Mouse (Mus musculus) left cerebral cortex, postnatal 10 days (tissue): ENCODE results near the gene Rbm24. TPM values are rescaled to one million over a fixed set of nuclear protein-coding genes. Genes with fewer than 3 reads are reported as not detected.
A peak's percentile ranks its signal among the peaks of the same experiment; 100 is the strongest.

Source experiments
- DNase-seq, 2 experiments: peaks; one replicate each; pipeline ENCODE4 v3.0.0; 2021 to 2022; ENCODE audit warnings: low spot score in 2 of 2, mixed read lengths in 1 of 2; ENCODE audit errors: extremely low spot score in 1 of 2
- intact Hi-C: fragments of 180-260 bp; cut with DNase I; formaldehyde crosslinking; loops from one replicate; pipeline ENCODE4 v1.15.1; 2025
- total RNA-seq, 2 experiments: library from RNA; stranded (reverse); gene quantifications; 2 replicates each; pipeline ENCODE4 v1.2.3; 2021

The Rbm24 gene
- total RNA-seq, 2 experiments from 2014 or later: 26.7 to 29.5 TPM

GRCm38 (mm10) chr13:46428964-46429363 is 10.7 kb downstream of the Rbm24 start:
- intact Hi-C loops: no loop called here
- no peak for DNase-seq

- intact Hi-C loops: no loop called here
Observed at GRCm38 (mm10) chr13:46429866-46430265, 11.6 kb downstream of the Rbm24 start.

GRCm38 (mm10) chr13:46433880-46434560 is 15.8 kb downstream of the Rbm24 start:
- DNase-seq: peak in 1 of 2 experiments; percentile 36
- intact Hi-C loops: no loop called here

More at GRCm38 (mm10) chr13:46429866-46430265, 11.6 kb downstream of the Rbm24 start:
- no peak for DNase-seq

GRCm38 (mm10) chr13:46438960-46439359 is 20.7 kb downstream of the Rbm24 start:
- intact Hi-C loops: no loop called here
- no peak for DNase-seq

GRCm38 (mm10) chr13:46444021-46444420 is 25.8 kb downstream of the Rbm24 start:
- no peak for DNase-seq
- intact Hi-C loops: no loop called here

GRCm38 (mm10) chr13:46446062-46446461 is 27.8 kb downstream of the Rbm24 start:
- intact Hi-C loops: no loop called here
- DNase-seq: no peak

- intact Hi-C loops: no loop called here
- DNase-seq: no peak
Observed at GRCm38 (mm10) chr13:46448276-46448675, 30.0 kb downstream of the Rbm24 start.

GRCm38 (mm10) chr13:46449955-46450354 is 31.7 kb downstream of the Rbm24 start:
- intact Hi-C loops: no loop called here
- no peak for DNase-seq

GRCm38 (mm10) chr13:46450623-46451022 is 32.4 kb downstream of the Rbm24 start:
- intact Hi-C loops: no loop called here
- DNase-seq: no peak

GRCm38 (mm10) chr13:46451548-46451947 is 33.3 kb downstream of the Rbm24 start:
- no peak for DNase-seq
- intact Hi-C loops: no loop called here

GRCm38 (mm10) chr13:46459546-46459945 is 41.3 kb downstream of the Rbm24 start:
- intact Hi-C loops: no loop called here
- DNase-seq: no peak

- intact Hi-C loops: no loop called here
Observed at GRCm38 (mm10) chr13:46462280-46462679, 44.0 kb downstream of the Rbm24 start.

GRCm38 (mm10) chr13:46463764-46464163 is 45.5 kb downstream of the Rbm24 start:
- intact Hi-C loops: no loop called here
- no peak for DNase-seq

More at GRCm38 (mm10) chr13:46462280-46462679, 44.0 kb downstream of the Rbm24 start:
- no peak for DNase-seq

- intact Hi-C loops: no loop called here
- no peak for DNase-seq
Observed at GRCm38 (mm10) chr13:46468251-46468650, 50.0 kb downstream of the Rbm24 start.

- intact Hi-C loops: no loop called here
- no peak for DNase-seq
Observed at GRCm38 (mm10) chr13:46469536-46469935, 51.3 kb downstream of the Rbm24 start.

Other genes with a start within 250 kb of the Rbm24 start
- not detected for gene Stmnd1, start 144.7 kb upstream of the Rbm24 start, total RNA-seq
- gene Cap2, start 83.4 kb downstream of the Rbm24 start, total RNA-seq: 10 to 100 TPM; 86.0 to 95.9 TPM